Mouse (Mus musculus) frontal cortex, postnatal 14 days (tissue): ENCODE measurements around the gene Filip1.

Experiments used
- DNase-seq, 2 experiments: peaks; one replicate each; pipeline ENCODE4 v3.0.0; 2022; ENCODE audit warnings: low spot score in 2 of 2

Filip1 gene

DNA sequence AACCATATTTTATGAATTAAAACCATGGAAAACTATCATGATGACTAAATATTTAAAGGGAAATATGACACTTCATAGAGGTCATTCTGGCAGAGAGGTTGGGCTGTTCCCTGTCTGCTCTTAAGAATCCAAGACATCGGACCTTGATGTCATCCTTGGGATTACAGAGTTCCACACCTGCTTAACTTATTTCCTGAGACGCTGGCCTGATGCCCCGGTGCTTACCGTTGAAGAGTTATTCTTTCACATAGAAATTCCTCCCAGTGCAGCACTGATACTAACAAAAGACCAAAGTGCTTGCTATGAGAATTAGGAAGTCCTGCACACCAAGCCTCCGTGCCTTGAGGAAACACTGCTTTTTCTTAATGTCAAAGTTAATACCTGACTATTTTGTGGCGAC, 62.6 kb downstream of the Filip1 start:
- no peak for DNase-seq

DNA sequence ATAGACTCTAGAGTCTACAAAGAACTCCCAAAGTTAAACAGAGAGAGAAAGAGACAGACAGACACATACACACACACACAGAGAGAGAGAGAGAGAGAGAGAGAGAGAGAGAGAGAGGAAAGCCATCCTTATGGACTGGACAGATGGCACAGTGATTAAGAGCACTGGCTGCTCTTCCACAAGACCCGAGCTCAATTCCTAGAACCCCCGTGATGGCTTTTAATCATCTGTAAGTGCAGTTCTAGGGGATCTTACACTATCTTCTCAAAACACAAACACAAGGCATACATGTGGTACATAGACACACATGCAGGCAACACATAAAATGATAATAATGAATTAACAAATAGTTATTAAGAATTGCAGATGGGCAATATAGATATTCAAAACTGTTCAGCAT, 64.3 kb downstream of the Filip1 start:
- DNase-seq = no peak

DNA sequence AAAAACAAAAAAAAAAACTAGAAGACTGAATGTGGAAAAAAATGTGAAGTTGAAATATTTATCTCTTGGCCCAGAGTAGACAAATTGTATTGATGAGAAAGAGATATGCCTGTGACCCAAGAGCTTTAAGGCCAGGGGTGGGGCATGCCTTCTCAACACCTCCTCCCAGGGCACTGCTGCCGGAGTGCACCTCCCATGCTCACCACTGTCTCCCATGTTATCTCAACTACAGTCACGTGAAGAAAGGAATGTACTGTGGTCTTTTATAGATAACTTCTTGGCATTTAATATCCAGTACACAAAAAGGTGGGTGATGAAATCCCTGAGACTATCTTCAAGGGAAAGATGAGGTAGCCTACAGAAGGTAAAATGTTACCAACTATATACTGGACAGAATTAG, 64.7 kb downstream of the Filip1 start:
- no peak for DNase-seq

DNA sequence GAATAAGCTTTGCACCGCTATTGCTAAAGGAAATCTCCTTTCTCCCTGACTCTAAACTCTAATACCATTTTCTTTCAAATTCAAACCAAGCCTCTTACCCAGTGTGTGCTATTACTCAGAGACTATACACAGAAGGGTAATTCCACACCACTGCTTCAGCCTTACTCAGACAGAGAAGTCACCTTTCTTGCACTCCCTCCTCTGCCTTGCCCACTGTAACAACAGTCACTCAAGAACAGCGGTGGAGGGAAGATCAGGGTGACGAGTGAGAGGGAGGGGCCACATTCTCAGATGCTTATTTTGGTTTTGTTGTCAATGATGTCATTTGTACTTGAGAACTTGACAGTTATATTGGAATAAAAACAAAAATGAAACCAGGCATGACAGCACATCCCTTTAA, 65.2 kb downstream of the Filip1 start:
- DNase-seq = no peak

DNA sequence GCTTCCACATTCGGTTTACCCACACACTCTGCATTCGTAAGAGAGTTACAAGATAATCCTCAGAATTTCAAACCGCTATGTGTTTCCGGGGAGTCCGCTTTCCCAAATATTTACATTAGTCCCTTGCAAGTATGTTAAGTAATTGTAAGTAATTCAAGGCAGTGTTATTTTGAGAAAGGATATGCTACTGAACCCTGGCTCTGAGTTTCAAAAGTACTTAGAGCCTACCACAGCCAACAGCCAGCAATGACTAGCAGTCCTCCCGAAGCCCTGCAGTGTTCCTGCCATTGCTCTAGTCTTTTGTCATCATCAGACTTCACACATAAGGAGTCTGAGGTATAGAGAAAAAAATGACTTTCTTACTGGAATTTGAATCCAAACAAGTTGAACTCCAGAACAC, 67.8 kb downstream of the Filip1 start:
- no peak for DNase-seq

DNA sequence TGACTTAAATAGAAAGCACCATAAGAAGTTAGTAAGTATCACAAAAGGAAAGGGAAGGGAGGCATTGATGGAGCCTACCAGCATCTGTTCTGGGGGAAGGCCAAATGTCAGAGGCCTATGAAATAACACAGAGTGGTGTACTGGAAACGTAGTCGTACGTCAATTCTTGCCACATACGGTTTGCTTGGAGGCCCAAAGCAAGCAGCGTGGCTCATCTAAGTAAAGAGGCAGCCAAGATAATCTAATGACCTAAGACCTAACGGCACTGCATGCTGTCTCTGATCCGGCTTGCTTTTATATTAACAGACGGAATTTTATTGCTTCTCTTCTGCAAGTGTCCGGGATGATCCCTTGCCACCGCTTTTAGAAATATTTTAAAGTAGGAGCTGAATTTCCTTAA, 68.7 kb downstream of the Filip1 start:
- DNase-seq = no peak

DNA sequence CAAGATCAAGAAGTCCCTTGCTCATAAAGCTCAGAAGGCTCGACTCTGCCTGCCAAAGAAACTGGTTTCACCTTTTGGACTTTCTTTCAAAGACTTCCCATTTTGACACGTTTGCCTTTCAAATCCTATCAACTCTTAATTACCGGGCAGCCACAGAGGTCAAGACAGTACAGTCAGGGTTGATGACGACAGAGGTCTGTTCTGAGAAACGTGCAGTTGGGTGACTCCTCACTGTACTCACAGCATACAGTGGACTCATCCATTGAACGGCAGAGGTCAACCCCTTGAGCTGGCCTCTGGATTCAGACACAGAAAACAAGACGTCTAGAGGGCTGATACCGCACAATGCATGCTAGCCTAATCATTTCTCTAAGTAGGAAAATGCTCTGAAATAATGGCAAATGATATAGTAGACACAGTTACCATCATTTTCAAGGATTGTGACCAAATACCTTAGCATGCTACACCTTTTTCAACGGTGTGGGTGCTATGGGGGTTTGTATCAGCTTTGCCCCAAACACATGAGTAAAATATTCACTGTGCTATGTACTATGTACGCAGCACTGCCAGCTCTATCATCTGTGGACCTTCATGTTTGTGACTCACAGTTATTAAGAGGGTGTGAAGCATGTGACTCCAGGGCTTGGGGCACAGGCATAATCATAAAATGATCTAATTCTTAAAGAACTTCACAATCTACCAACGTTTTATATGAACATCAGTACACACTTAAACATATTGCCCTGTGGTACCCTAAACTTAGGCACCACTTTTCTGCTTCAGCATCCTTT, 74.0 kb downstream of the Filip1 start:
- no peak for DNase-seq

DNA sequence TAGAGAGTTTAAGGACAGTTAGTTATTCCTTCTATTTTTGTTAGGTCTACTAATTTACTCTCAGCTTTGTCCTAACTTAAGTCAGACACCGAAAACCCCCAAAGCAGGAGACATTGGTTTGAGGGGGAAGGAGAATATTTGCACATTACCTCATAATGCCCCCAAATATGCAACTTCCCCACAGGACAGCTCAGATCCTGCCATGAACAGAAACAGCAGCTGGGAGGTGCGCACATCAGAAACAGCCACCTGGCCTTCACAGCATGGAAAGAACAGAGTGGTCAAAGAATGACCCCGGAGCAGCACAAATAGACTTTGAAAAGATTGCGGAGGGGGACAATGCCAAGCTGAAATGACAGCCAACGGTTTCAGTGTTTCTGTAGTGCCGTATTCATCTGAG, 75.1 kb downstream of the Filip1 start:
- DNase-seq = no peak

DNA sequence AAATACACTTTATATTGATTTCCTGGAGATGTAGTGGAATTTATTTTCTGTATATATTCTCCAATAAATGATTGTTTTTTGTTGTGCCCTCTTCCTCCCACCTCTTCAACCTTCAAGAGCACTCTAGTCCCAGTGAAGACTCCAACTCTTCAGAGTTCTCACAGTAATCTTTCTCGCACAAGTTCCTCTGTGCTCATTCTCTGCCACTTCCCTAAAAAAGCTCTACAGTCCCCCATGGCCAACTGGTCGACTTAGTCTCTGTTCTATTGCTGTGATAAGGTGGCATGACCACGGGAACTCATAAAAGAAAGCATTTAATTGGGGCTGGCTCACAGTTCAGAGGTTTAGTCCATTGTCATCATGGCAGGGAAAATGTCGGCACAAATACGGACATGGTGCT, 80.1 kb downstream of the Filip1 start:
- no peak for DNase-seq

DNA sequence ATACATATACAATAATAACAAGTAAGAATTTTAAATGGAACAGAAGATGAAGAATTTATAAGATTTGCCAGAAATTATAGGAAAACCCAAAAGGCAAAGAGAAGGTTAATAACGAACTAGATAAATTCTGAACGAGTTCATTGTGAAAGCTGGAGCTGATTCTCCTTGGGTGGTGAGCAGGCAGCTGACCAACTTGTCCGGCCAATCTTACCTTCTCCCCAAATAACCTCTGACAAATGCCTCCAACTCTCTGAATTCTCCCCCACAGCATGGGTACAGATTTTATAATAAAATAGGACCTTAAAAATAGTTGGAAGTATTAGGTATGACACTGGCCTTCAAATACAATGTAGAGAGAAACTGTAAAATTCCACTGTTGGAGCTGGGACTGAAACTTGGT, 84.6 kb downstream of the Filip1 start:
- no peak for DNase-seq

DNA sequence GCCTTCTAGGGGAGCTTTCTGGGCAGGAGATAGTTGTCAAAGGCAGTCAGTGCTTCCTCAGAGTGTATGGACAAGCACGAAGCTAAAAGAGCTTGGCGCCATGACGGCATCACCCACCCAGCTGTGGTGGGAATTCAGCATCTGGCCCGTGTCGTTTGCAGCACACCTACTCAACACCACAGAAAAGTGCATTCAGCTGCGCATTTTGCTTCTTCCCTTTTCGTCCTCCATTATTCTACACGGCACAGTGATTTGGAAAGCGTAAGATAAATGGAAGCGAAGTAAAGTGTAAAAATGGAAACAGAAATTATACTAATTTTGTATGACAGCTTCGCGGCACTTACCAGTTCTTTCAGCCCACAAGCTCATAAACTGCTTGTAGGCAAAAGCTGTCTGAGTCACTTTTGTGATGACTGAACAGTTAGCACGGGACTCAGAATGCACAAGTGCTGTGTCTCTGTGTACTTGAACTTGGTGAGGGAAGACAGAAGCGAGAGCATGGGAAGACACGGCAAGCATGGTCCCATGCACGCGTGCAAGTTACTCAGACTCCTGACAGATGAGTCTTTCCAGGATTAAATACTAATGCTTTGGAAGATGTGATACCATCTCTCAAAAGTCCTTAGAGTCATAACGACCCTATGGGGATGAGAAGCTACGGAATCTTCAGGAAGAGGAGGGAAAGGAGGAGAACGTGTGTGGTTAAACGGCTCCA, 85.3 kb downstream of the Filip1 start:
- no peak for DNase-seq

DNA sequence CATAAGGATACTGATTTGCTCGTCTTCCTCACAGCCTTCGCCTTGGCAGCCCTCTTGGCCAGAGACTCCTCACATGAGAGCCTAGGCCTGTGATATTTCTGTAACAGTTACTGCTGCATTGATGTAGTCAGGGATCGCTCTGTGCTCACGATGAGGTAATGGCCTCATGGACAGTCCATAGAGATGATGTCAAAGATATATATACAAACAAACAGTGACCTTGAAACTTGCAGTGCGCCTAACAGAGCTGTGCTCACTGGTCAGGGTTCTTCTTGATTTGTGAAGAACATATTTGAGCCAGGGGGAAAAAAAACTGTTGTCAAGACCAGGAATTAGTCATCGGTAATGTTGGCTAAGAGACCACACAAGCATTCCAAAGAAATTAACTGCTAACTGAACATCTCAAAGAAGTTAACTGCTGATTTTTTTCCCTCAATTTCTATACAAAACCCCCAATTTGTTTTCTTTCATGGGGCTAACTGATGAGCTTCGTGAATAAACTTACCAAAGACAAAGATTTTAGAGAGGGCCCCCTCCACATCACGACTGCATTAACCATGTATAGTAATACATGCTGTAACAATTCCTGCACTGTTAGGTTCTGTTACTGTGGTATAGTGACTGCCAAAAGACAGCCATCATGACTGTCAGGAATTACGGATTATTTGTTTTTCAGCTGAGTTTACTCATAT, 86.0 kb downstream of the Filip1 start:
- no peak for DNase-seq

DNA sequence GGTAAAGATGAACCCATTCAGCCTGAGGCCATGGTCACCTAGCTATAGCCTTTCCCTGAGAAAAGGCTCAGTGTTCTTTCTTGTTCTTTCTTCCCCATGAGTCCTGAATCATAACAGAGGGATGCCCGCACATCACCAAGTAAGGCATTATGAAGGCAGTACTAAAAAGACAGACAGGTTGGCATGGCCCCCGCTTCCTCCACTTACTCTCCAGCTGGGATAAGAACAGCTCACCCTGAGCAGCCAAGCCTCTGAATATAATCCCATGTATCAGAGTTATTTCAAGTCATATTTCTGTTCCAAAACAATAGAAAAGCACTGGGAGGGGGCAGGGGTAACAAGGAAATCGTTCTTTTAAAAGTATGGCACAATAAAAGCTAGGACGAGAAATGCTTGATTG, 86.7 kb downstream of the Filip1 start:
- DNase-seq = no peak

DNA sequence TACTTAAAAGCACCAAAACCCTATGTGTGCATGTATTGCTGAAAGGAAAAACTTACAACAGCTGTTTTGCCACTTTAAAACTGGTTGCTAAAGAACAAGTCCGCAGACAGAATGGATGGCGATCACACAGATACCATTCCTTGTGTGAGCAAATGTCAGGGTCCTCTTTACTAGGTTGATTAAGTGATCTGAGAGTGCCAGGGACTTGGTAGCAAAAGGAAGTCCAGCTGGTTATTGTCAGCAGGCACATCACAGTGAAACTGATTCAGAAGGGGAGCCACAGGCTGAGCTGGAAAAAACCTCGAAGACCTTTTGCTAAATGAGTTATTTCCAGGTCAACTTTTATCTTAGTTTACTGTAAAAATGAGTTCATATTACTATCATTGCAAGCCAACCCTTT, 89.4 kb downstream of the Filip1 start:
- no peak for DNase-seq

DNA sequence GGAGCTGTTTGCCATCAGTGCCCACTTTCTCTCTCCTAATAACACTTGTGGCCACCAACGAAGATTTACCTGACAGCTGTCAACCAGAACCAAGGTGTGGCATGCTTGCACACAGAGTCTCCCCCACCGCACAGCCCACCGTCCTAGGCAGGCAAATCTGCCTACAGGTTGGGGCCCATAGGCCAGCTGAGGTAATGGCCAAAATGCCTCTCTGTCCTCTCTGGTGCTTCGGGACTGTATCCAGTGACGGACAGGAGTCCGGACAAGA, 90.2 kb downstream of the Filip1 start:
- no peak for DNase-seq

DNA sequence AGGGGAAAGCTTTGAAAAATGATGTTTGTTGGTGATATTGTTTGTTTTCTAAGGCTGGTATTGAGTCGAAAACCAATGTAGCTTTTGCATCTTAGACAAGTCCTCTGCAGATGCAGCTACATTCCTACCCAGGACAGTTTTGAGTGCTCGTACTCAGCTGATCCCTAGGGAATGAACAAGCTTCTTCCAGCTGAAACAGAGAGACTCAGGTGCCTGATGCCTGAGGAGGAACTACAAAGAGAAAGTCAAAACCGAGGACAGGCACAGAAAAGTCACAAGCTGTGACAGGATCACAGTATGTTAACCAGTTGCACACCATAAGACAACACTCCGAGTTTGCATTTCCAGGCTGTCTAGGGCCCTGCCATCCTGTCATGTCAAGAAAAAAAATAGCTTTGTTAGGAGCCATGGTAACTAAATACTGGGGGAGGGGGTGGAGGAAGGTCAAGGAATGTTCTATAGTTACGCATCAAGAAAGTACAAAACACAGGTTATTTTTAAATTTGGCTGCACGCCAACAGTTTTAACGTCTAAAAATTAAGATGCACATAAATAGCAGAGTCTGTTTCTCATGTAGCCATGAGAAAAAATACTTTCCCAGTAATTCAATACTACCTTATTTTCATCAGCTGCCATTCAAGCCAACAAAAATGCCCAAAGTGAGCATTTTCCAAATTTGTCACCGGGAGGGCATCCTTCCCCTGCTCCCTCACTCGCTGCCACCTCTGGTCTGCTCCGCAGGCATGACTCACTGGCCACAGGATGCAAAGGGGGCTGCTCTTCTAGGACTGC, 90.8 kb downstream of the Filip1 start:
- DNase-seq = no peak

DNA sequence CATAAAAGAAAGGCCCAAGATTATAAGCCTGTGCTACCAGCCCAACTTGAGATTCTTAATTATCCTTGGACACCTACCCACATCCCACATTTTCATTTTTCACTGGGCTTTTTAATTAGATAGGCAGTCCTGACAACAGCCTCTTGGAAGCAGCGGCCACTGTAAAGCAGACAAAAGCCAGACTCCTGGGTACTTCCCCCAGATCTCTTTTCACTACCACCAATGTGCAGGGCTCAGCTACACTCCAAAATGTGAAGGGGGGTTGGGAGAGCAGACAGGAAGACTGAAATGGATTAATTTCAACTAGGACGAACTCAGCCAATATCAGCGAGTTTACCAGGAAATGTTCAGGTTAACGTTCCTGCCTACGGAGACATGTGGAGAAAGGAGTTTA, 92.1 kb downstream of the Filip1 start:
- DNase-seq = no peak

DNA sequence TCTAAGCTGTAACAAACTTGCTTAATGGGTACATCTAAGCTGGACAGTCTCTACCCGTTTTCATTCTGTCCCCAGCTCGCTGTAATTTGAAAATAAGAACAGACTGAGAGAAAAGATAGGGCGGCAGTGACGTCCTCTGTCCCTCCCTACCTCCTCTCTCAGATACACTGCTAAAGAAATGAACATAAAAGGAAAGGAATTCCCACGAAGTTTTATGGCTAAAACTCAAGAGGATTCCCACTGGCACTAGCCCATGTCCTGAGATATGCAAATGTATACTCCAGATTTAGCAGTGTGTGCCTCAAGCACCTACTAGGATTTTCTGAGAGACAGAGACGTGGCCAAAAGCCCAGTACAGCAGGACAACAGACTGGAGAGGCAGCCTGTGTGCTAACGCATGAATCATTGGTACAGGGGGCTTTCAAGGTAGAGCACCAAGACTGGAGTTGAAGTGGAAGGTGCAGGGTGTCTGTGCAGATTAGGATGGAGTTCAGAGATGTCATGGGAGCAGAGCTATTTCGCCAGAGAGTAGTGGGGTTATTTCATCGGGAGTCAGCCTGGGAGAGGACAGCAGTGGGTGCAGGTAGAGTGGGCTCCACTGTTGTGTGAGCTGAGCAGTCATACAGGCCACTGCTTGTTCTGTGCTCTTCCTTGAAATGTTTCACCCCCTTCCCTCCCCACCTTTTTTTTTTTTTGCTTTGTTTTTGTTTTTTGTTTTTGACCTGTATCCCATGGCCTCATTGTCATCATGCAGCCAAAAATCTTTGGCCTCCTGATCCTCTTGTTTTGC, 92.7 kb downstream of the Filip1 start:
- DNase-seq = no peak

DNA sequence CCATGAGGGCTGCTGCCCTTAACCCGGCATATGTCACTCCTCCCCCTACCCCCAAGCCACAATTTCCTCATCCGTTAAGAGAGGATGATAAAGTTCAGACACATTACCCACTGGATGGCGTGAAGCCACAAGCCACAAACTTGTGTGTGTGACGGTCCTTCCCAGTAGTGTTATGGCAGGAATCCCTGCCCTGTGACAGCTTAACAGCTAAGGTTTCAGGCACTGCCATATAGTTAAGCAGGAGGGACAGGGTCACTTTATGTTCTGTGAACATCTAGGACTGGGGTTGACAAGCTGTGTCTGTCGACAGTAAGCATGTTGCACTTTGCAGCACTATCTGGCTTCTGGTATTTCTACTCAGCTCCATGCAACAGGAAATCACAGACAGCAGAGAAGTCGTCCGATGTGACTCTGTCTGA, 93.3 kb downstream of the Filip1 start:
- no peak for DNase-seq

DNA sequence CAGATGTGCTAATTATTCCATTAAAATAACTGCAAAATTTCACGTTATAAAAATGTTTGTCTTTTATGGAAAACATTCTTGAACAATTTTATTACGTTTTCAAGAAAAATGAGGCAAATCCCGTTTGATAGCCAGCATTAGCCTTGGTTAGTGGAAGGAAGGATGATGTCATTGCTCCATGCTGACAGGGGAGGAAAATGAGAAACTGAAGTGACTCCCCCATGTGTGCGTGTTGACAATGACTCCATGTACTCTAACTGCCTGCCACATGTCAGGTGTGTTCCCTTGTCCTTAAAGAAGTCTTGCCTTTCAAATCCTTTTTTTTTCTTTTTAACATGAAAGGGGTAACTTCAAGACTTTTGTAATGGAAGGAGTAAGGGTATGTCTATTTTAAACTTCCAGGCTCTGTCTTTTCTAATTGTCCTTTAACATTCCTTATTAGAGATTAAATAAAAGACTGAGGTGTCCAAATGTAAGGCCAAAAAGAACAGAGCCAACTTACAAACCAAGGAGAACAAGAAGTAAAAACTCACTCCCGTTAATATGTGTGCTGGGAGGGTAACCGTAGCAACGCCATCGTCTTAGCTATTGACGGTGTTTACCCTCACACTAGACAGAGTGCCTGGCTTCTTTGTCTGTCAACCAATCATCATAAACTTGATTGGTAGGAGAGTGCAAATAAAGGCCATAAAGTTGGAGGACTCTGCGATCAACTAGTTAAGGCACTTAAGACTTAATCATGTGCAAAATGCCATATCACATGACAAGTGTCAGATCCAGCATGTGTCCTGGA, 94.1 kb downstream of the Filip1 start:
- DNase-seq = no peak

DNA sequence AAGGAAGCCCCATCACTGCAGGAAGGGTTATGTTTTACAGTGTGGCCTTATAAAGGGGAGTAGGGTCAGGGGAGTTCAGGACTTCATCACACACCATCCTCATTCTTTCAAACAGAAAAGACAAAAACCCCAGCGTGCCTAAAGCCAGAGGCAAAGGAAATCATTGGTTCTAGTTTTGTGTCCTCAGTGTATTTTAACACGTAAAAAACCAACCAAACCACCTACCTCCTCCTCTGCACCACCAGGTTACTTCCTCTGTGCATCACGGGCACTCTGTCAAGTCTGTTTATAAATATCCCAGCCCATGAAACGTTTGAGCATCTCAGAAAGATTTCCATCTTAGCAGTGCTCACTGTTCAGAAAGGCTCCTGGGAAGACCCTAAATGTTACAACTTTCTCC, 98.4 kb downstream of the Filip1 start:
- DNase-seq = no peak
